Mouse (Mus musculus) urinary bladder, postnatal 25 days (tissue): ENCODE results near the gene Fmnl2.

ENCODE experiments used
- DNase-seq: peaks from one replicate; pipeline ENCODE4 v3.0.0; 2022; ENCODE audit warnings: low spot score

Fmnl2 gene

DNA sequence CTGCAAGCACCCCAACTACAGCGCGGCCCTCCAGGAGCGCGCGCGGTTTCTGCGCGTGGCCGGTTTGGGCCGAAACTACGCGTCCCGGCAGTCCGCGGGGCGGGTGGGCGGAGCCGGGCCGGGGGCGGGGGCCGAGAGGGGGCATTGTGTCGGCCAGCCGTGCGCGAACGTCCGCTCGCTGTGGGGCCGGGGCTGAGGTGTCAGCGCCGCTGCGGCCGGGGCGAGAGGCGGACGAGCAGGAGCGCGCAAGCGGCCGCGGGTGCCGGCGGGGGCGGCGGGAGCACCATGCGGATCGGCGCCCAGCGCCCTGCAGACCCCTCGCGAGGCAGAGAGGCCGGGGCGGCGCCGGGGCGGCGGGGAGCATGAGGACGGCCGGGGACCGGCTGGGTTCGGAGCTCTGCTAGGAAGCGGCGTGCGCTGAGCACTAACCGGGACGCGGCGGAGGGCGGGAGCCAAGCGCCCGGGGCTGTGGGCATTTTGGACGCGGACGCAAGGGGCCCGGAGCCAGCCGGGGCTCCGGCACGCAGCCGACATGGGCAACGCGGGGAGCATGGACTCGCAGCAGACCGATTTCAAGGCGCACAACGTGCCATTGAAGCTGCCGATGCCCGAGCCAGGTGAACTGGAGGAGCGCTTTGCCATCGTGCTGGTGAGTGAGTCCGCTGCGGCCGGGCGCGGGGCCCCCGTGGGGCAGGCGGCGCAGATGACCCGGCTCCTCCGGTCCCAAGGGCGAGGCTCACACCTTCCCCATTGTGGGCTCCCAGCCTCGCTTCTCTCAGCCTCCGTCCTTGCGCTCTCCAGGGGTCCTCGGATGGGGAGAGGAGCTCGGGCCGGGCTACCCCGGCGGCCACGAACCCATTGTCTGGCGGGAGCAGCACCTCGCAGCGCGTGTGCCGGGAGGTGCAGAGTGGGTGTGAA lies at the start of gene Fmnl2:
Fmnl2 (plus strand) TSS at position 250 of the 918 bp plus-strand sequence.
- DNase-seq: peak; percentile 62

DNA sequence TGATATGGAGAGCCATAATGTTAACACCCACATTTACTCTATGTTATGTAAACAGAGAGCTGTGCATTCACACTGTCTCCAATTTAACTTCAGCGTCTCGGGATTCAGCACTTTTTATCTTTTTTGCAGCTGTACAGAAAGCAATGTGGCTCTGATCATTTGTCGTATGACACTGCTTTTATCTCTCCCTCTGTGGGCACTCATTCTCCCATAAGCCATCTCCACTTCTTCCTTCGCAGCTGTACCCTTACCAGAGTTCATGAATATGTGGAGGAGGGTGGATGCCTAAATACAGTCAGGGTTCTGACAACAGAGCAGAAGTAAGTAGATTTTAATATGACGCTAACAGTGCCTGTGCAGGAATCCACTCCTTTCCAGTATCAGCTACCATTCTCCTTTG lies 47.7 kb upstream of the Fmnl2 start:
- DNase-seq: no peak

DNA sequence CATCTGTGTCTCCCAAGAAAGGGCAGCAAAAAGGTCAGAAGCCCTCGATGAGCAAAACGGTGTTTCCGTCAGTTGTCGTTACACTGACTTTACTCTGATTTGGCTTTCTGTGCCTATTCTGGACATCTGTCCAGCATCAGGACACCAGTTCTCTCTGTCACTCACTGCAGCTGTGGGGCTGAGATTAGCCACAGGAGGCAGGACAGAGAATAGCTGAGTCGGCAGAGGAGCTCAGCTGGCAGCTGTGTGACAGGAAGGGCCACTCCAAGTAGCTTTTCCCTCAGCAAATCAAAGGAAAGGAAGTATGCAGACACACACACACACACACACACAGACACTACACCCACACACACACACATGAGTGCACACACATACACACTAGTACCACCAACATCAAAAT lies 46.0 kb upstream of the Fmnl2 start:
- no peak for DNase-seq

DNA sequence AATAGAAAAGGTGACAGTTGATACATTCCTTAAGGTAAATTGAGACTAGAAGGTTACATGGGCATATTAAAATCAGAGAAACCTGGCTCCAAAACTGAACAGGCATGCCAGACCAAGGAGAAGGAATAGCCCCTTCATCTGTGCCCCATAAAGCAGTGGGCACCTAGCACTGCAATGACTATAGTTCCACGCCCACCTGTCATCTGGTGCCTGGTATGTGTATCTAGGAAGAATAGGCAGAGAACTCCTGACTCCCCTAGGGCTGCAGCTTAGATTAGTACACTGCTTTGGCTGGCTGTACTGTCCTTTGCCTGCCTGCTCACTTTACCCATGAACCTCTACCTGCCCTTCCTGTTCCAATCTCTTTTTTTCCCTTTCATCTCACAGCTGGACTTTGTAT lies 40.3 kb upstream of the Fmnl2 start:
- no peak for DNase-seq

DNA sequence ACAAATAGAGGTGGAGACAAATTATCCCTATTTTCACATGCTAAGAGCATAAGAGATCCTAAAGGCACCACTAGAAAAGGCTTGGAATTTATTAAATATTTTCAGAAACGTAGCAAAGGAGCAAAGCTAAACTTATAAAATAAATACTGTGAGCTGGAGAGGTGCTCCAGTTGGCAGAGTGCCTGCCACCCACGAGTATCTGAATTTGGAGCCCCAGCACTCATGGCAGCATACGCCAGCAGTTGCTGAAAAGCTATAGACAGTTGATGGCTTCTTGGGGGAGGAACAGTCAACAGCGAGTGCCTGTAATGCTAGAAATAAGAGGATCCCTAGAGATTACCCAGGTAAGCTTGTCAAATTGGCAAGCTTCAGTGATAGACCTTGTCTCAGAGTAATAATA lies 38.7 kb upstream of the Fmnl2 start:
- no peak for DNase-seq

DNA sequence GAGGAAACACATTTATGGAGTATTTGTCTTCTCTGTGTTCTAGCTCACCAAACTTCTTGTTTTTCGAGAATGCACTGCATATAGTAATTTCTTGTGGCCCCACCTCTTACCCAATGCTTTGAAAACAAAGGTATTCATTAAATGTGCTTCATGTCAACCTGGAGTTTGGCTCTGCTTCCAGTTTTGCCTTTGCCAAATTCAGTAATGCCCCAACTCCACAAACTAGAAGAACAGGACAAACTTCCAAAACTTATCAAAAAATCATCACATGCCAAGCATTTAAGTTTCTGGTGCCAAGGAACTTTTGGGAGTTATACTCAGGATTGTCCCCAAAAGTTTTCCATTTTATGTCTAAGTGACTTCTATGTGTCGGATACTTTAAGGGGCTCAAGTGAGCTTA lies 35.4 kb upstream of the Fmnl2 start:
- DNase-seq: no peak

DNA sequence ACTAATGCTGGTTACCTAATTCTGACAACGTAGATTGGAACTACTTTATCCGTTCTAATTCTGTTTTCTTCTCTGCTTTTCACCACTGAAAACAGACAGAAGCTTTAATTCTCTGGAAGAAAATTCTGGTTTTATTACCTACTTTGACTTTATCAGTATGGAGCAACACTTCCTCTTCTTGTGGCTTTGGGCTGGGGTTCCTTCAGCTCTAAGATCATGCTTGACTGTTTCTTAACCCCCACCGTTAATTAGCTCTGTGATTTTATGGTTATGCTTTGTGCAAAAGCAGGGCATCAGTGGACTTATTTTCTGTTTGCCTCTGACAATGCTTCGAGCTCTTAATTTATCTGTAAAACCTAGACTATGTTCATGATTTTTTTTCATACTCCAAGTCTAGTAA lies 29.6 kb upstream of the Fmnl2 start:
- no peak for DNase-seq

DNA sequence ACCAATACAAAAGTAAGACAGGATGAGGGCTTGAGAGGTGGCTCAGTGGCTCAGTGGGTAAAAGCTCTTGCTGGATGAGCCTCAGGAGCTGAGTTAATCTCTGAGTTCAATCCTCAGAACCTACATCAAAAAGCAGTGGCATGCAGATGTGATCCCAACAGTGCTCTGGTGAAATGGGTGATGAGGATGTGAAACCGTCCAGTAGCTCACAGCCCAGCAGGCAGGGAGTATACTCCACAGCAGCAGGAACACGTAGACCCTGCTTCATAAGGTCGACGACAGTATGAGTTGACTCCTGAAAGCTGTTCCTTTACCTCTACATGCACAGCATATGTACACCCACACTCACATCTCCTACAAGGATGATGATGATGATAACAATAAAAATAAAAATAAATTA lies 27.1 kb upstream of the Fmnl2 start:
- no peak for DNase-seq

DNA sequence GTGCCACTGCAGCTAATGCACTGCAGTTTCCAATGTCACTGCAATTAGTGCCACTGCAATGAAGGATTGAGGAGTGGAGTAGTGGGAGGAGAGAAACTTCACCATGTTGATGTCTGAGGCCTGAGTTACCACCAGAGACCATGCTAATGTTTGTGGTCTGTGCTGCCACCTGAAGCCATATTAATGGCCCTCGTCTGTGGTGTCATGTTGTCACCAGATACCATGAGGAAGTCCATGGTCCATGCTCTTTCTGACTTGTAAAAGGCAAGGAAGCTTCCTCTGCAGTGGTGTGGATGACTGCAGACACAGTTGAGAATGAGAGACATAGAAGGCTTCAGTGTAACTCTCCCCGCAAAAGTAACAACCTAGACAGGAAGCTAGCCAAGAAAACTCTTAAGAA lies 26.1 kb upstream of the Fmnl2 start:
- DNase-seq: no peak

DNA sequence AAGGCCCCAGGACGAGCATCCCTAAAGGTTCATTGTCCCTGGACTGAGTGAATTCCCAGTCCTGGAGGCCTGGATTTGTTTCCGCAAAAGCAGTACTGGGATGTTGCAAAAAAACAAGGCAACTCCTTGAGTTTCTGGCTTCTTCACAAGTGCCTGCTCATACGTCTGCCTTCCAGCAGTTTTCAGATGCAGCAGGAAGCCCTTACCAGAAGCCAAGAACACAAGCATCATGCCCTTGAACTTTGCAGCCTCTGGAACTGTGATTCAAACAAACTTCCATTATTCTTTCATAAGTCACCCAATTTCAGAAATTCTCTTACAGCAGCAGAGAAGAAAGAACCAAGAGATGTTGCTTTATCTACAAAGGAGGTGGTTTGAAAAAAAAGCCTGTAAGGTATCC lies 21.9 kb upstream of the Fmnl2 start:
- DNase-seq: no peak

DNA sequence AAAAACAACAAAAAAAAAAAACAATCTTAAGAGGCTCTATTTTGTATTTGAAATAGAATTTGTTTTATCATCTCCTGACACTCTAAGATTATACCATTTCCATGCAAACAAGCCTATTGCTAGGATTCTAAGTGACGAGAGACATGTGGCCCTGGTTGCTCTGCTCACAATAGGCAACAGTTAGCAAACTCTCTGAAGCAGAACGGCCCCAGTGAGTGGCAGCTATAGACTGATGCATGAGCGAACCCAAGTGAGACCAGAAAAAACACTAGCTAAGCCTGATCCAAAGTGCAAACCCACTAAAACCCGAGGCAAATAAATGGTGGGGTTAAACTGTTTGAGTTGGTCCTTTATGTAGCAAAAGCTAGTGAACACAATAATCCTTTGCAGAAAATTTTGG lies 18.6 kb upstream of the Fmnl2 start:
- DNase-seq: no peak

DNA sequence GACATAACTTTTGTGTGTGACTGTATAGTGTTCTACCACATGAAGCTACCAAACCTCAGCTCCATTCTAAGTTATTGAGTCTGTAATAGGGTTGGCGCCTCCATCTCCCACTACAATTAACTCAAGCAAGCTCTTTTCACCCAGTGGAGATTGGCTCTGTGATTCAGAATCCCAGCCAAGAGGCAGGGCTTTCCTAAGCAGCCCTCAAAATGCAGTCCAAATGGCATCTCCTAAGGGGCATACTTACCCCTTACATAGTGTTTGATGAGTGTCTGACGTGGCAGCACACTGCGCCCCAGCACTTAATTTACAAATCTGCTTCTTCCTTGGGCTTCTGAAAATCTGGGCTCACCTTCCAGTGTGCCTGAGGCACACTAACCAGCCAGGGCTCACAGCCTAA lies 17.8 kb upstream of the Fmnl2 start:
- DNase-seq: no peak

DNA sequence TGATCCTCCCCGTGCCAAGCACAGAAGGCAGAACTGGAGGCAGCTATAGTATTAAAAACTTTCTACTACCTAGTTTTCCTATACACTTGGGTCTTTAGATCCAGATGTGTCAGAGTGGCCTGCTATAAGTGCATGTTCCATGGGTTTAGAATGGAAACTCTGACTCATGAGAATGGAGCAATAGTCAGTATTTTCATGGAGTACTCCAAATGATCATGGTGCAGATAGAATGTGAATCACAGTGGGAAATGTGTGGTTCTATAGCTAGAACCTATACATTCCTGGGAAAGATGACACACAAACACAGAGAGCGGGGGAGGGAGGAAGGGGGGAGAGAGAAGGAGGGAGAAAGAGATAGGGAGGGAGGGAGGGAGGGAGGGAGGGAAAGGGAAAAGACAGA lies 13.8 kb upstream of the Fmnl2 start:
- DNase-seq: no peak

DNA sequence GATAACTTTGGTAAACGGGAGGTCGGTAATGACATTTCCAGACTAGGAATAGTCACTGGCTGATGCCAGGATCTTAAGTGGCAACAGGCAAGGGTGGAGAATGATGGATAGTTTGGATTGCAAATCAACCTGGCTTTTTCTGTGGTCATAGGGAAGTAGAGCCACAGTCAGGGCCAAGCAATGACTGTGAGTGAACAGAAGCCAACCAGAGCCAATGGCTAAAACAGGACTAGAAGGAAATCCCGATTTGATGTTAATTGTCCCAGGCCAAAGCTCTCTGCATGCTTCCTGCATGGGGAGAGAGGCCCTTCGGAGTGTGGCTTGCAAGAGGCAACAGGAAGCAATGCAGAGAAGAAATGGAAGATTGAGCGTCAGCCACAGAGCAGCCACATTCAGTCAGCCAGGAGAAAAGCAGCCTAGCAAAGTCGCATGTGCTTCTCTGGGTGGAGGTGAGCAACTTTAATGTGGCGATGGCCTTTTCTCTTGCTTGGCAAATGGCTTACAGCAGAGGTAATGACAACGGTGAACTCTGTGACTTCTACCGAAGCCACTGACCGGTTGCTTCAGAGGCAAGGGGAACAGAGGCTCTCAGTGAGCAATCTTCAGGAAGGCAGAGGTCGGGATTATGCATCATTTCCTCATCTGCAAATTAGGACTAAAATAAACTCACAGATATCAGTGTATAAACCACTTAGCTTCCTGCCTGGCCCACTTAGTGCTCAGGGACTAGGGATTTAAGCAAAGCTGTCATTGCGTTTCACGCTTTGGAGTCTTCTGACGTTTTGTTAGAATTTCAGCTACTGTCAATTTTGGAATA lies 12.5 kb upstream of the Fmnl2 start:
- DNase-seq: no peak

DNA sequence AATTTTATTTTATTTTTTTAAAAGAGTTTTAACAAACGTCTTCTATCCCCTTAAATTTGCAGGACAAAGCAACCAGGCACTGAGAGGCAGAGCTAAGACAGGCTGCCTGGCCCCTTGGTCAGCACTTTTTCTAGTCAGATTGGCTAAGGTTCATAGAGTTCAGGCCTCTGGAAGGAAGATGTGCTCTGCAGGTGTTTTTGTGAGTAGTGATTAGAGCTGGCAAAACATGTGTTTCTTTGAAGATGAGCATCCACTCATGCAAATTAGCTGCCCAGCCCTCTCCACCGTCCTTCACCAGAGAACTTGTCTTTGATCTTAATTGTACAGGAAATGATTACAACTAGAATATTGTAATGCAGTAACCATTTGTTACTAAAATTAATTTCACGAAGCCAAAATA lies 11.2 kb upstream of the Fmnl2 start:
- DNase-seq: no peak

DNA sequence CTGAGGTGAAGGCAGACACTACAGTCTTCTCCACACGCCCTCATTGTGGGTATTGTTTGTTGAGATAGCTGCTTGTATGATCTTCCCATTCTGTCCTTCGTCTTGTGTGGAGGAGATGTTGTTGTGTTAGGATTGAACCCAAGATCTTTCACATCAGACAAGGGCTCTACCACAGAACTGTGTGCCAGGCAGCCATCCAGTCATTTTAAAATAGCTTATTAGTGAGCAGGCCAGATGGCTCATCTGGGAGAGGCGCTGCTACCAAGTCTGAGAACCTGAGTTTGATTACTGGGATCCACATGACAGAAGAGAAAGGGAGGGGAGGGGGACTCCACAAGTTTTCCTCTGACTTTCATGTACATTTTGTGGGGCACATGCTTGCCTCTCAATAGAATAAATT lies 8.6 kb upstream of the Fmnl2 start:
- no peak for DNase-seq

DNA sequence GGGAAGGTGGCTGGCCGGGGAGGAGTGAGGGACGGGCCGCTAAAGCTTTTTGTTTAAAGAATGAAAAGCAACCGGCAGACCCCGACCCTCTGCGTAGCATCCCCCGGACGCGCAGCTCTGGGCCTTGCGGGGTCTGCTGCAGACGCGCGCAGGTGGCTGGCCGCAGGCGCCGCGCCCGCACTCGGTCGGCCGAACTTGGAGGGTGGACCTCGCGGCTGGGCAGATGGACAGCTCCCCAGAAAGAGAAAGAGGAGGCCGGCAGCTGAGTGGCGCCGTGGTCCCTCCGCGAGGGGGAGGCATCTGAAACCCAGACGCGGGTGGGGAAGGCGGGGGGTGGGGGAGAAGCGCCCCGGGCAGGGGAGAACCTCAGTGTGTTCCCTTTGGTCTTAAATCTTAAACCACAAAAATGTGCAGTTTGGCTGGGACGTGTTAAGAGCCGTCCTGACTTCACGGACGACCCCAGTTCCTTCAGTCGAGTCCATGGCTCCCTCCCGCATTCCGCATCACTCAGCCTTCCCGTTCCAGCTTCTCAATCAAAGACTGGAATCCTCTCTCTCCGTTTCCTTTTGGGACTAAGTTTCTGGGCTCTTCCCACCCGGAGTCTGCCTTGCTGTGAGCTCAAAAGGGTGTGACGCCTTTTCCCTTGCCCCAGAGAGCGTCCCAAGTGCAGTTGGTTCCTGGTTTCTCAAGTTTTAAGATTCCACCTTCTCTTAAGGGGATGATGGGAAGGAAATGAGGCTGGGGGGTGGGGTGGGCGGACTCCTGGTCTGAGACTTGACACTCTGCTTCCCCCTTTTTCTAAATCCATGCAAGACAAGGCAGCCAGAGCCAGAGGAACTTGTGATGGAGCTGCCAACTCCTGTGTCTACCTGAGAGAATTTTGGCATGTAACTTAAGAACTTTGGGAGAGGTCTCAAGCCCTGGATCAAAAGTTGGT lies 1.1 kb downstream of the Fmnl2 start:
- peak; percentile 31 for DNase-seq

DNA sequence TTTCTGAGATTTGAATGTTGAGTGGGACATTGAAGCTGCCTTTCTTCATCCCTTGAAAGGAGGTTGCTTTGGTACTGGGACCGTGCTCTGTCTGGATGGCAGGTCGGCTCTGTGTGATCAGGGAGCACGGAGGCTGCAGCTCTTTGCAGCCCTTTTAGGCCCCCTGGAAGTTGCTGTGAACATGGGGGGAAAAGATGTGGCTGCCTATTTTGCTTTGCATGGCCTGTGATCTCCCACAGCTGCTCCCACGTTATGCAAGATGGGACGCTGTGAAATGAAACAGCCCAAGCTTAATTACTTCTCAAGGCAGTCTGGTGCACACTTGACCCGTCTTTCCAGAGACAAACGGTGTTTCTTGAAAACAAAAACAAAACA lies 1.8 kb downstream of the Fmnl2 start:
- DNase-seq: peak; percentile 10

DNA sequence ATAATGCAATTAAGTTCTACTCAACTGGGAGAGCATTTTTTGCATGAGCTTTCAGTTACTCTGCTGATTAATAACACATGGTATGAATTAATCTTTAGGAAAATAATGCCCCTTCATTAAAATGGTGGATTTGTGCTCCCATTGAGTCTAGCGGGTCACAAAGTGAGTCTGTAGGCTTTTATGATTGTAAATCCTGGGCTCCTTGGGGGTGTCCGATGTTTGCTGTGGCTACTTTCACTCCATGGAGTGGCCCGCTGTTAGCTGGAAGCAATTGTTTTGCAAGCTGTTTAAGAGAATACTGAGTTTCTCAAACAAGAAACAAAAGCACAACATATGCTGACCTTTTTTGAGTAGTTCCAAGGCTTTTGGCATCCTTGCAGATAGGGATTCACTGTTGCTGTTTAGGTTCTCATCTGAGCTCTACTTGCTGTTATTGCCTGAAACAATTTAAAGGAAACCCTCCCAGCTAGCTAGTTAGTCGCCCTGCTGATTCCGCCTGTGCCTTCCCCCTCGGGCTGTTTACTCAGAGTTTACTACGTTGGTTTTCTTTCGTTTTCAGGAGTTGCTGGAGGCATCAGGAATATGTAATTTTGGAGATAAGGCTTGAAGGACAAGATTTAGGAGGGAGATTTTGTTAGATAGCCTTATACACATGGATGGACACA lies 2.6 kb downstream of the Fmnl2 start:
- DNase-seq: no peak

DNA sequence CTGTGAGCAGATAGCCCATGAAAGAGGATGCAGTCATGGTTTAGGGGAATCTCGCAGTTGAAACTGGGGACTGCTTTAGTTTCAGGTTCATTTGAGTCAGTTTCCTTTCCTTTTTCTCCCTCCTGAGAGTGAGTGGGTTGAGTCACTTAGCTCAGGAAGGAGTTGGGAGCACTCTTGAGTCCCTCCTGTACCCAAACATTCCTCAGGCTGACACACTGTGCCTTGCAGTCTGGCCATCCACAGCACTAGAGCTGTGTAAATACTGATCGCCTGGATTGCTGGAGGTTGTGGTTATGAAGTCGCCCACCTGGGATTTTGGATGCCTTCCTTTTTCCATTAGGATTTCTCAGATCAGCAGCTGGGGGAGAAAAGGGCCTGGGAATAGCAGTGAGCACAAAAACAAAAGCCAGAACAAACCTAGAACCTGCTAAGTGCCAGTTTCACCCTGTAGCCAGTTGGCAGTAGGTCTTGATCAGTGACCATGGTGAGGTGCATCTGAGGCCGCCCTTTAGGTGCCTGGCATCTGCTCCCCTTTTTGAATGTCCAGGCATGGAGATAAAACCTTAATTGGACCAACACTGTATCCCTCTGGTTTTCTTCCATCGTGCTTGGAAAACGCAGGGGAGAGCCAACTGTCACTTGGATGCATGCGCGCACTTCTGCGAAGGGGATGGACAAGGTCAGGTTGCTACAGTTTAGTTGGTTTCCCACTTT lies 4.5 kb downstream of the Fmnl2 start:
- DNase-seq: no peak

DNA sequence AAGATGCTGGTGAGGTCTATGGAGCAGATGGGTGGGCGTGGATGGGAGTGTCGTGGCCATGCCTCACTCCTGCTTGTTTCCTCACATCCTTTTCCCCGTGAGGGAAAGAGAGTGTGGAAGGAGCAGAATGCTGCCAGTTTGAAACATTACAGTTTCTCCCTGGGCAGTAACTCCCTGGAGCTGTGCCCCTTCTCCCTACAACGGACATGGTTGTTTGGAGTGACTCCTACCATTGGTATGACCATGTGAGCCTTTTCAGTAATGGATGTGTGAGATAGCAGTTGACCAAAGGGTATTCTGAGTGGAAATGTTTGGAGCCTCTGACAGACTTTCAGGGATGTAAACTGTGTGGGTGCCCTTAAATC lies 5.1 kb downstream of the Fmnl2 start:
- no peak for DNase-seq
